Mouse (Mus musculus): ENCODE data around the gene Cdca8. TPM values are rescaled to one million over a fixed set of nuclear protein-coding genes. Genes with fewer than 3 reads are reported as not detected.
"Not testable (repeated sequence)": the region's sequence is repeated elsewhere in the genome, so short reads cannot be mapped to it uniquely, and the experiment has no call there.

Cdca8 gene
- polyA plus RNA-seq (2015; fragmentation: Nextera tagmentation; extraction: Ambion mirVana), result 112 and 118 TPM in 2 replicates

GRCm38 (mm10) chr4:124939211-124939610, at the start of gene Cdca8:
TSS of gene Cdca8 (minus strand) at chr4:124939311.
- not testable (repeated sequence) for H3K27me3 ChIP-seq (ENCODE audit: control insufficient read depth, insufficient read depth, low read depth, low read length); H3K9ac ChIP-seq (ENCODE audit: low read depth, low read length); H3K4me2 ChIP-seq (ENCODE audit: low read depth, low read length); H3K36me3 ChIP-seq (ENCODE audit: control insufficient read depth, insufficient read depth); H3K9me3 ChIP-seq (replicated peaks; ENCODE audit: control insufficient read depth, low read length); H3K4me3 ChIP-seq (ENCODE audit: low read depth, low read length); H3K27ac ChIP-seq (ENCODE audit: low read length); ATAC-seq (ENCODE audit: low read depth)
- H3K4me1 ChIP-seq (ENCODE audit: control insufficient read depth, low read depth, low read length), result peaks cover 16% of the 10 kb centered on the region
- WGBS (ENCODE audit: insufficient replicate concordance), result 70% methylated on average over 4 of the region's 4 CpGs

GRCm38 (mm10) chr4:124988382-124988781, 49.3 kb upstream of the Cdca8 start:
- Histone ChIP-seq H3K4me2 (ENCODE audit: low read depth, low read length) (no peak overlapping the region), H3K27ac (ENCODE audit: low read length) (no peak overlapping the region), H3K4me3 (ENCODE audit: low read depth, low read length) (no peak overlapping the region), H3K9ac (ENCODE audit: low read depth, low read length) (no peak overlapping the region), H3K27me3 (ENCODE audit: control insufficient read depth, insufficient read depth, low read depth, low read length) (peaks cover 80% of the 10 kb centered on the region), H3K4me1 (ENCODE audit: control insufficient read depth, low read depth, low read length) (no peaks in the 10 kb centered on the region; the same call in 1 of the 2 replicates), H3K36me3 (ENCODE audit: control insufficient read depth, insufficient read depth) (no peaks in the 10 kb centered on the region), H3K9me3 (replicated peaks; ENCODE audit: control insufficient read depth, low read length) (no peaks in the 10 kb centered on the region)
- no peak for ATAC-seq (ENCODE audit: low read depth)
- 14% methylated on average over 9 of the region's 9 CpGs for WGBS (ENCODE audit: insufficient replicate concordance)

GRCm38 (mm10) chr4:124987711-124988097, 48.6 kb upstream of the Cdca8 start:
- WGBS (ENCODE audit: insufficient replicate concordance), result 13% methylated on average over 10 of the region's 10 CpGs
- H3K4me1 ChIP-seq (ENCODE audit: control insufficient read depth, low read depth, low read length), result no peaks in the 10 kb centered on the region; the same call in 1 of the 2 replicates
- H3K4me3 ChIP-seq (ENCODE audit: low read depth, low read length), result no peak overlapping the region
- peaks cover 85% of the 10 kb centered on the region for H3K27me3 ChIP-seq (ENCODE audit: control insufficient read depth, insufficient read depth, low read depth, low read length)
- H3K27ac ChIP-seq (ENCODE audit: low read length), result no peak overlapping the region
- no peak overlapping the region for H3K9ac ChIP-seq (ENCODE audit: low read depth, low read length)
- no peaks in the 10 kb centered on the region for H3K9me3 ChIP-seq (replicated peaks; ENCODE audit: control insufficient read depth, low read length)
- ATAC-seq (ENCODE audit: low read depth), result no peak
- H3K4me2 ChIP-seq (ENCODE audit: low read depth, low read length), result no peak overlapping the region
- H3K36me3 ChIP-seq (ENCODE audit: control insufficient read depth, insufficient read depth), result no peaks in the 10 kb centered on the region

- H3K27me3 ChIP-seq (ENCODE audit: control insufficient read depth, insufficient read depth, low read depth, low read length), result peaks cover 85% of the 10 kb centered on the region
- peak overlapping the region; percentile 32 for H3K4me2 ChIP-seq (ENCODE audit: low read depth, low read length)
- 6% methylated on average over 49 of the region's 51 CpGs for WGBS (ENCODE audit: insufficient replicate concordance)
- no peaks in the 10 kb centered on the region; the same call in 1 of the 2 replicates for H3K4me1 ChIP-seq (ENCODE audit: control insufficient read depth, low read depth, low read length)
- ATAC-seq (ENCODE audit: low read depth), result 0 out of 2 replicates have a peak, but pooled peaks have one; percentile 16
- H3K36me3 ChIP-seq (ENCODE audit: control insufficient read depth, insufficient read depth), result no peaks in the 10 kb centered on the region
- H3K4me3 ChIP-seq (ENCODE audit: low read depth, low read length), result peak overlapping the region; percentile 30
- H3K9me3 ChIP-seq (replicated peaks; ENCODE audit: control insufficient read depth, low read length), result no peaks in the 10 kb centered on the region
- no peak overlapping the region for H3K9ac ChIP-seq (ENCODE audit: low read depth, low read length)
- H3K27ac ChIP-seq (ENCODE audit: low read length), result no peak overlapping the region
These were observed 47.9 kb upstream of the Cdca8 start for GRCm38 (mm10) chr4:124986739-124987710.

- no peak for ATAC-seq (ENCODE audit: low read depth)
- H3K9ac ChIP-seq (ENCODE audit: low read depth, low read length), result no peak within 1 kb of the TSS
- no peaks in the 10 kb centered on the region for H3K36me3 ChIP-seq (ENCODE audit: control insufficient read depth, insufficient read depth)
- no peaks in the 10 kb centered on the region; the same call in 1 of the 2 replicates for H3K4me1 ChIP-seq (ENCODE audit: control insufficient read depth, low read depth, low read length)
- H3K4me3 ChIP-seq (ENCODE audit: low read depth, low read length), result peak within 1 kb of the TSS; percentile 30
- H3K9me3 ChIP-seq (replicated peaks; ENCODE audit: control insufficient read depth, low read length), result no peaks in the 10 kb centered on the region
- H3K27me3 ChIP-seq (ENCODE audit: control insufficient read depth, insufficient read depth, low read depth, low read length), result peaks cover 78% of the 10 kb centered on the region
- 2% methylated on average over 43 of the region's 62 CpGs for WGBS (ENCODE audit: insufficient replicate concordance)
- peak within 1 kb of the TSS; percentile 32 for H3K4me2 ChIP-seq (ENCODE audit: low read depth, low read length)
- no peak within 1 kb of the TSS for H3K27ac ChIP-seq (ENCODE audit: low read length)
These were observed 46.8 kb upstream of the Cdca8 start, which contains the start of gene Rspo1 for GRCm38 (mm10) chr4:124985671-124986602. TSS of gene Rspo1 (plus strand) at chr4:124986430.

- Histone ChIP-seq H3K9ac (ENCODE audit: low read depth, low read length) (no peak overlapping the region), H3K27ac (ENCODE audit: low read length) (no peak overlapping the region), H3K4me1 (ENCODE audit: control insufficient read depth, low read depth, low read length) (no peaks in the 10 kb centered on the region; the same call in 1 of the 2 replicates), H3K4me2 (ENCODE audit: low read depth, low read length) (no peak overlapping the region), H3K36me3 (ENCODE audit: control insufficient read depth, insufficient read depth) (no peaks in the 10 kb centered on the region), H3K4me3 (ENCODE audit: low read depth, low read length) (no peak overlapping the region), H3K9me3 (replicated peaks; ENCODE audit: control insufficient read depth, low read length) (no peaks in the 10 kb centered on the region), H3K27me3 (ENCODE audit: control insufficient read depth, insufficient read depth, low read depth, low read length) (peaks cover 71% of the 10 kb centered on the region)
- ATAC-seq (ENCODE audit: low read depth), result no peak
- WGBS (ENCODE audit: insufficient replicate concordance), result 9% methylated on average over 18 of the region's 18 CpGs
These were observed 46.0 kb upstream of the Cdca8 start for GRCm38 (mm10) chr4:124984871-124985670.

- ATAC-seq (ENCODE audit: low read depth), result no peak
- Histone ChIP-seq H3K4me3 (ENCODE audit: low read depth, low read length) (no peak overlapping the region), H3K36me3 (ENCODE audit: control insufficient read depth, insufficient read depth) (no peaks in the 10 kb centered on the region), H3K27me3 (ENCODE audit: control insufficient read depth, insufficient read depth, low read depth, low read length) (peaks cover 61% of the 10 kb centered on the region), H3K9me3 (replicated peaks; ENCODE audit: control insufficient read depth, low read length) (no peaks in the 10 kb centered on the region), H3K4me2 (ENCODE audit: low read depth, low read length) (no peak overlapping the region), H3K9ac (ENCODE audit: low read depth, low read length) (no peak overlapping the region), H3K4me1 (ENCODE audit: control insufficient read depth, low read depth, low read length) (no peaks in the 10 kb centered on the region; the same call in 1 of the 2 replicates), H3K27ac (ENCODE audit: low read length) (no peak overlapping the region)
- 15% methylated on average over 9 of the region's 9 CpGs for WGBS (ENCODE audit: insufficient replicate concordance)
These were observed 44.9 kb upstream of the Cdca8 start for GRCm38 (mm10) chr4:124983893-124984526.

GRCm38 (mm10) chr4:124978201-124978600, 39.1 kb upstream of the Cdca8 start:
- no peak overlapping the region for H3K27ac ChIP-seq (ENCODE audit: low read length)
- no peak for ATAC-seq (ENCODE audit: low read depth)
- no peaks in the 10 kb centered on the region for H3K36me3 ChIP-seq (ENCODE audit: control insufficient read depth, insufficient read depth)
- H3K27me3 ChIP-seq (ENCODE audit: control insufficient read depth, insufficient read depth, low read depth, low read length), result peaks cover 3% of the 10 kb centered on the region
- no peak overlapping the region for H3K4me3 ChIP-seq (ENCODE audit: low read depth, low read length)
- no peaks in the 10 kb centered on the region for H3K9me3 ChIP-seq (replicated peaks; ENCODE audit: control insufficient read depth, low read length)
- no peak overlapping the region for H3K4me2 ChIP-seq (ENCODE audit: low read depth, low read length)
- no peaks in the 10 kb centered on the region for H3K4me1 ChIP-seq (ENCODE audit: control insufficient read depth, low read depth, low read length)
- WGBS (ENCODE audit: insufficient replicate concordance), result 20% methylated on average over 5 of the region's 5 CpGs
- no peak overlapping the region for H3K9ac ChIP-seq (ENCODE audit: low read depth, low read length)
